ENCODE assay signal across 15 mouse cellular contexts in genomic region chr8:118639606-118640005, GRCm38 (mm10).
DNase-seq lines count a peak whose midpoint lies in the region; ATAC-seq and TF ChIP-seq lines count a peak whose summit lies in the region.
"Had no signal": no experiment of that assay in that cellular context is flagged by ENCODE, and none has a peak within 500 bp of the region (broad histone marks: within the 10 kb centered on the region; RNA-seq: fewer than 3 reads in every experiment).

No protein-coding gene starts in this region.

- H3K9ac ChIP-seq in heart, embryonic 12.5 days: no peak overlapping the region
- H3K9ac ChIP-seq in lung, embryonic 14.5 days: no peak overlapping the region
- H3K9ac ChIP-seq in limb, embryonic 15.5 days: no peak overlapping the region

- H3K27me3 ChIP-seq in heart, embryonic 12.5 days (replicated peaks): no peaks in the 10 kb centered on the region
- H3K27me3 ChIP-seq in lung, embryonic 14.5 days (ENCODE audit: insufficient read depth, low read length): no peaks in the 10 kb centered on the region
- no peaks in the 10 kb centered on the region for H3K27me3 ChIP-seq in limb, embryonic 15.5 days
- H3K27me3 ChIP-seq: megakaryocyte, embryonic 14.5 days; Patski had no signal

- no peaks in the 10 kb centered on the region for H3K9me3 ChIP-seq in heart, embryonic 12.5 days (replicated peaks)
- H3K9me3 ChIP-seq in lung, embryonic 14.5 days (ENCODE audit: low read depth, low read length): no peaks in the 10 kb centered on the region
- no peaks in the 10 kb centered on the region for H3K9me3 ChIP-seq in limb, embryonic 15.5 days

- ATAC-seq in heart, embryonic 12.5 days (ENCODE audit: insufficient number of reproducible peaks, low FRiP score): no peak
- peak; percentile 66; the same call in 1 of the 2 replicates for ATAC-seq in lung, embryonic 14.5 days (ENCODE audit: insufficient read depth)
- ATAC-seq in limb, embryonic 15.5 days (ENCODE audit: insufficient number of reproducible peaks, low FRiP score, low TSS enrichment, low read depth): peak; percentile 72
- no peak for ATAC-seq in frontal cortex, adult (ENCODE audit: low TSS enrichment)
- ATAC-seq in granulocyte monocyte progenitor cell, adult 5-6 weeks (replicated peaks; ENCODE audit: poor library complexity, severe bottlenecking): no peak
- ATAC-seq: CD4-positive, CD25-positive, alpha-beta regulatory T cell, adult 4 months; Patski had no signal

- no peak overlapping the region for H3K4me3 ChIP-seq in heart, embryonic 12.5 days
- no peak overlapping the region for H3K4me3 ChIP-seq in lung, embryonic 14.5 days (ENCODE audit: low read depth, low read length)
- no peak overlapping the region for H3K4me3 ChIP-seq in lung, adult 2 months (replicated peaks; ENCODE audit: extremely low read depth, low read depth, low read length)
- no peak overlapping the region for H3K4me3 ChIP-seq in limb, embryonic 15.5 days
- H3K4me3 ChIP-seq: megakaryocyte, embryonic 14.5 days had no signal

- H3K4me2 ChIP-seq in heart, embryonic 12.5 days: no peak overlapping the region
- H3K4me2 ChIP-seq in lung, embryonic 14.5 days: no peak overlapping the region
- no peak overlapping the region for H3K4me2 ChIP-seq in limb, embryonic 15.5 days

- peak; percentile 94 for DNase-seq in heart, adult 11 months
- peak; percentile 39 for DNase-seq in lung, embryonic 14.5 days
- DNase-seq in lung, adult 2 months: no peak
- peak; percentile 8 for DNase-seq in cerebellum, adult 8-10 months
- DNase-seq: adrenal gland, postnatal 14 days; embryo, embryonic 11 days; liver; right cerebral cortex, postnatal 25 days had no signal

- no peak for TF ChIP-seq POLR2A in lung, adult 2 months (IDR thresholded peaks at IDR 0.05; ENCODE audit: borderline replicate concordance, extremely low read depth, low read depth, low read length)

- whole genome bisulfite sequencing in heart, embryonic 12.5 days: 79% methylated on average over 8 of the region's 8 CpGs
- WGBS in lung, embryonic 14.5 days: 51% methylated on average over 8 of the region's 8 CpGs
- WGBS in lung, adult 2 months: 57% methylated on average over 8 of the region's 8 CpGs
- WGBS in limb, embryonic 15.5 days: 44% methylated on average over 8 of the region's 8 CpGs

- no peaks in the 10 kb centered on the region for H3K36me3 ChIP-seq in heart, embryonic 12.5 days
- no peaks in the 10 kb centered on the region for H3K36me3 ChIP-seq in lung, embryonic 14.5 days (ENCODE audit: insufficient read depth)
- no peaks in the 10 kb centered on the region for H3K36me3 ChIP-seq in limb, embryonic 15.5 days

- no peaks in the 10 kb centered on the region for H3K4me1 ChIP-seq in heart, embryonic 12.5 days (replicated peaks)
- no peaks in the 10 kb centered on the region for H3K4me1 ChIP-seq in lung, embryonic 14.5 days (ENCODE audit: insufficient read depth)
- no peaks in the 10 kb centered on the region for H3K4me1 ChIP-seq in lung, adult 2 months (ENCODE audit: control insufficient read depth, insufficient read depth, low read length)
- no peaks in the 10 kb centered on the region for H3K4me1 ChIP-seq in limb, embryonic 15.5 days
- H3K4me1 ChIP-seq: megakaryocyte, embryonic 14.5 days had no signal

- TF ChIP-seq CTCF in lung, embryonic 14.5 days (IDR thresholded peaks at IDR 0.05; ENCODE audit: low read depth): no peak
- TF ChIP-seq CTCF in lung, adult 2 months (IDR thresholded peaks at IDR 0.05; ENCODE audit: insufficient read depth, low read length): no peak

- no peak overlapping the region for H3K27ac ChIP-seq in heart, embryonic 12.5 days (ENCODE audit: poor library complexity, severe bottlenecking)
- no peak overlapping the region for H3K27ac ChIP-seq in lung, embryonic 14.5 days (ENCODE audit: low read depth)
- no peak overlapping the region for H3K27ac ChIP-seq in limb, embryonic 15.5 days

Comparison
In these comparisons a context has a peak if more than half of its experiments do, and no peak if none do; other contexts are left out.
1. ATAC-seq: peak in lung, embryonic 14.5 days (single experiment) and limb, embryonic 15.5 days (single experiment); none in heart, embryonic 12.5 days (single experiment), frontal cortex, adult (single experiment) and granulocyte monocyte progenitor cell, adult 5-6 weeks (single experiment).